Mouse (Mus musculus) stomach, postnatal 0 days (tissue): ENCODE measurements at regions not wholly inside any gene's neighbourhood (a gene's known extent, or its start where the extent isn't known, plus 50 kb on each side); places are given as distances from the start of the nearest gene placed in this dataset.

ENCODE experiments used
- ATAC-seq: fragments of 200-750 bp; cut with Nextera tagmentation; 2 replicates; pipeline ENCODE4 v1.8.0; 2017; ENCODE audit not compliant: low FRiP score, low TSS enrichment
- DNase-seq: peaks from one replicate; pipeline ENCODE4 v3.0.0-alpha.2; 2016; ENCODE audit warnings: low spot score
- H3K27ac ChIP-seq: fragments of 300-500 bp; sonication (generic); replicated peaks from 2 replicates; pipeline ENCODE4 v1.5.1; 2014; ENCODE audit warnings: mild to moderate bottlenecking, control low read depth
- H3K27me3 ChIP-seq: fragments of 300-500 bp; sonication (generic); 2 replicates; pipeline ENCODE4 v1.6.1; 2014; ENCODE audit warnings: low read length; ENCODE audit not compliant: control insufficient read depth, insufficient read depth
- H3K36me3 ChIP-seq: fragments of 300-500 bp; sonication (generic); 2 replicates; pipeline ENCODE4 v1.6.1; 2014; ENCODE audit warnings: low read length, mixed read lengths; ENCODE audit not compliant: control insufficient read depth, insufficient read depth
- H3K4me1 ChIP-seq: fragments of 300-500 bp; sonication (generic); replicated peaks from 2 replicates; pipeline ENCODE4 v1.6.1; 2014; ENCODE audit warnings: antibody characterized with exemption; ENCODE audit not compliant: control insufficient read depth, insufficient read depth
- H3K4me2 ChIP-seq: fragments of 300-500 bp; sonication (generic); replicated peaks from 2 replicates; pipeline ENCODE4 v1.6.1; 2014; ENCODE audit warnings: low read depth, mild to moderate bottlenecking, control low read depth, moderate library complexity
- H3K4me3 ChIP-seq: fragments of 300-500 bp; sonication (generic); 2 replicates; pipeline ENCODE4 v1.5.1; 2014; ENCODE audit warnings: low read depth, low read length, control low read depth
- H3K9ac ChIP-seq: fragments of 300-500 bp; sonication (generic); 2 replicates; pipeline ENCODE4 v1.6.1; 2014; ENCODE audit warnings: mild to moderate bottlenecking, low read length, control low read depth, mixed read lengths
- H3K9me3 ChIP-seq: fragments of 300-500 bp; sonication (generic); 2 replicates; pipeline ENCODE4 v1.6.1; 2016; ENCODE audit warnings: low read length; ENCODE audit not compliant: control insufficient read depth
- CTCF ChIP-seq: IDR thresholded peaks from 2 replicates; pipeline ENCODE4 v1.5.1; 2016; ENCODE audit warnings: antibody characterized with exemption, low read depth, mild to moderate bottlenecking, moderate library complexity
- EP300 ChIP-seq: optimal IDR thresholded peaks from 2 replicates; pipeline ENCODE3; 2016; ENCODE audit warnings: antibody characterized with exemption
- WGBS: fragments of 180-500 bp; shearing (Covaris S2); extraction: QIAGEN DNeasy Blood & Tissue Kit; methylation state at CpG from one replicate; pipeline ENCODE4 v1.1.7; 2014; 5-methylcytosine and 5-hydroxymethylcytosine counted together

DNA sequence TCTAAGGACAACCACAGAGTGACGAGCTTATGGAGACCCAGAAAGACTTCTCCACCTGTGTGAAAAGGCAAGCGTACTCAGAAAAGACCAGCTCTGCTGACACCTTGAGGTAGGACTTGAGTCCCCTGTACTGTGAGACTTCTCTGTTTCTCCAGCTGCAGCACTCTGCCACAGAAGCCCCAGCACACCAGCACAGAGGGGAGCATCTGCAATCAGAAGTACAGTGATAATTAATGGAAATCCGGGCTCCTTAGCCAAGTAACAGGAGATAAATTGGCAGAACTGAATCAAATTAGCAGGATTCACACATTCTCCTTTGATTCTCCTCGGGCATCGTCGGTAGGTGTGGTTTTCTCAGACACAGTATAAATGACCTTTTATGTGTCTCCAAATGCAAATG, 137.3 kb upstream of the Tmem72 start:
- DNase-seq (no peak), ATAC-seq (no peak)
- Histone ChIP-seq H3K9ac (no peak overlapping the region), H3K27ac (no peak overlapping the region), H3K4me2 (no peak overlapping the region), H3K9me3 (no peaks in the 10 kb centered on the region), H3K4me3 (no peak overlapping the region), H3K4me1 (no peaks in the 10 kb centered on the region), H3K27me3 (no peaks in the 10 kb centered on the region), H3K36me3 (no peaks in the 10 kb centered on the region)
- WGBS, result 68% methylated on average over 6 of the region's 6 CpGs
- no peak for TF ChIP-seq CTCF
- TF ChIP-seq EP300, result no peak

DNA sequence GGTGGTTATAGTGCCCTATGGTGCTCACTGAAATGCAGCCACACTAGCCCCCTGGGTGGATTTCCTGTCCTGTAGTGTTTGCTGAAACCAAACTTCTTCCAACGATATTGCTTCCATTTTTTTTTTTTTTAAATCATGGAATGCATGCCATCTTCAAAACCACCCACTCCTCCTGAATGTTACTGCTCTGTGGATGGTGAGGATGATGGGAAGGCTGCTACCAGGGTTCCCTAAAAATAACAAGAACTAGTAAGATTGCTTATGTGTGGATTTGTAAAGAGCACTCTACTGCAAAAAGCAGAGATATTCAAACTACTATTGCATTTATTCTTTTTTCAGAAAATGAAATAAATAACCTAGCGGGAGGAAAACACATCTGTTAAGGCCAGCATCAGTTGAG, 139.4 kb upstream of the Tmem72 start:
- H3K36me3 ChIP-seq, result no peaks in the 10 kb centered on the region
- no peak for TF ChIP-seq CTCF
- TF ChIP-seq EP300, result no peak
- H3K4me2 ChIP-seq, result no peak overlapping the region
- ATAC-seq (no peak), DNase-seq (no peak)
- no peaks in the 10 kb centered on the region for H3K9me3 ChIP-seq
- 68% methylated on average over 2 of the region's 2 CpGs for WGBS
- no peaks in the 10 kb centered on the region for H3K27me3 ChIP-seq
- no peaks in the 10 kb centered on the region for H3K4me1 ChIP-seq
- no peak overlapping the region for H3K9ac ChIP-seq
- no peak overlapping the region for H3K27ac ChIP-seq
- H3K4me3 ChIP-seq, result no peak overlapping the region

- Histone ChIP-seq H3K27ac (no peak overlapping the region), H3K4me3 (no peak overlapping the region), H3K4me1 (no peaks in the 10 kb centered on the region), H3K9ac (no peak overlapping the region), H3K9me3 (no peaks in the 10 kb centered on the region), H3K4me2 (no peak overlapping the region), H3K27me3 (no peaks in the 10 kb centered on the region), H3K36me3 (no peaks in the 10 kb centered on the region)
- TF ChIP-seq EP300, result no peak
- no peak for TF ChIP-seq CTCF
- ATAC-seq (no peak), DNase-seq (no peak)
- 83% methylated on average over 1 of the region's 1 CpGs for WGBS
Measured at GRCm38 (mm10) chr6:116856917-116857491, 140.3 kb upstream of the Tmem72 start.

DNA sequence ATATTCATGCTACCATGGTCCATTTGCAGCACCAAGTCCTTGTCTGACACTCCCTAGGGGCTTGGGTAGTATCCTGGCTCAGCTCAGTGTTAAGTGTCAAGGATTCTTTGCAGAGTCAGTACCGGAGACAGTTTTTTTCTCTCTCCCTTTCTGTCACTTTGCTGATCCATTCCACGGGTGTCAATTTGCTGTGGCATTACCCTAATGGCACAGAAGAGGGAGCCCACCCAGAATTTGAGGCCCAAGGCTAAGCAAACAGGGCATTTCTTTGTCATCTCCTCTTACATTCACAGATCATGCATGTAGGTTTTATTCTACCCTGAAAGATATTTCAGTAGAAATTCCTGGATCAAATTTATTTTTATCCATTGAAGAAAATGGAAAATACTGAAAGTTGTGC, 146.4 kb upstream of the Tmem72 start:
- TF ChIP-seq EP300 (no peak), CTCF (peak; percentile 45)
- no peak overlapping the region for H3K4me3 ChIP-seq
- no peaks in the 10 kb centered on the region for H3K4me1 ChIP-seq
- H3K27me3 ChIP-seq, result no peaks in the 10 kb centered on the region
- H3K4me2 ChIP-seq, result no peak overlapping the region
- no peaks in the 10 kb centered on the region for H3K36me3 ChIP-seq
- 39% methylated on average over 2 of the region's 2 CpGs for WGBS
- no peaks in the 10 kb centered on the region for H3K9me3 ChIP-seq
- no peak overlapping the region for H3K27ac ChIP-seq
- ATAC-seq, result no peak
- no peak for DNase-seq
- H3K9ac ChIP-seq, result no peak overlapping the region

- ATAC-seq (no peak), DNase-seq (no peak)
- Histone ChIP-seq H3K4me3 (no peak overlapping the region), H3K27me3 (no peaks in the 10 kb centered on the region), H3K27ac (no peak overlapping the region), H3K4me1 (no peaks in the 10 kb centered on the region), H3K36me3 (no peaks in the 10 kb centered on the region), H3K9me3 (no peaks in the 10 kb centered on the region), H3K9ac (no peak overlapping the region), H3K4me2 (no peak overlapping the region)
- 43% methylated on average over 2 of the region's 2 CpGs for WGBS
- TF ChIP-seq CTCF, result no peak
- no peak for TF ChIP-seq EP300
Measured at GRCm38 (mm10) chr6:116863626-116864025, 146.9 kb upstream of the Tmem72 start.

- ATAC-seq (no peak), DNase-seq (no peak)
- Histone ChIP-seq H3K27me3 (no peaks in the 10 kb centered on the region), H3K9me3 (no peaks in the 10 kb centered on the region), H3K4me1 (no peaks in the 10 kb centered on the region), H3K4me3 (no peak overlapping the region), H3K36me3 (no peaks in the 10 kb centered on the region), H3K27ac (no peak overlapping the region), H3K9ac (no peak overlapping the region), H3K4me2 (no peak overlapping the region)
- WGBS, result 44% methylated on average over 8 of the region's 8 CpGs
- no peak for TF ChIP-seq CTCF
Measured at GRCm38 (mm10) chr6:116893299-116893698, 176.6 kb upstream of the Tmem72 start.
